Mouse (Mus musculus) midbrain, embryonic 12.5 days (tissue): ENCODE data around the gene Six5. TPM values are rescaled to one million over a fixed set of nuclear protein-coding genes. Genes with fewer than 3 reads are reported as not detected.
A peak's percentile ranks its signal among the peaks of the same experiment; 100 is the strongest.

Experiments used
- ATAC-seq: fragments of 200-750 bp; cut with Nextera tagmentation; 2 replicates; pipeline ENCODE4 v1.8.0; 2017; ENCODE audit warnings: low read depth, moderate TSS enrichment, moderate library complexity; ENCODE audit not compliant: low FRiP score
- H3K27ac ChIP-seq: fragments of 300-500 bp; sonication (generic); replicated peaks from 2 replicates; pipeline ENCODE4 v1.5.1; 2016; ENCODE audit warnings: mild to moderate bottlenecking
- H3K27me3 ChIP-seq: fragments of 300-500 bp; sonication (generic); 2 replicates; pipeline ENCODE4 v1.6.1; 2016; ENCODE audit warnings: mild to moderate bottlenecking
- H3K36me3 ChIP-seq: fragments of 300-500 bp; sonication (generic); 2 replicates; pipeline ENCODE4 v1.6.1; 2016
- H3K4me1 ChIP-seq: fragments of 300-500 bp; sonication (generic); 2 replicates; pipeline ENCODE4 v1.6.1; 2016
- H3K4me2 ChIP-seq: fragments of 300-500 bp; sonication (generic); replicated peaks from 2 replicates; pipeline ENCODE4 v1.6.1; 2016; ENCODE audit warnings: mild to moderate bottlenecking, moderate library complexity
- H3K4me3 ChIP-seq: fragments of 300-500 bp; sonication (generic); 2 replicates; pipeline ENCODE4 v1.5.1; 2016; ENCODE audit warnings: mild to moderate bottlenecking
- H3K9ac ChIP-seq: fragments of 300-500 bp; sonication (generic); replicated peaks from 2 replicates; pipeline ENCODE4 v1.6.1; 2016; ENCODE audit warnings: mild to moderate bottlenecking, moderate library complexity
- H3K9me3 ChIP-seq: fragments of 300-500 bp; sonication (generic); 2 replicates; pipeline ENCODE4 v1.6.1; 2016; ENCODE audit warnings: mild to moderate bottlenecking
- WGBS: fragments of 180-500 bp; shearing (Covaris S2); methylation state at CpG from one replicate; pipeline ENCODE4 v1.1.7; 2016; 5-methylcytosine and 5-hydroxymethylcytosine counted together
- polyA plus RNA-seq: library from polyadenylated mRNA; unstranded; fragments of >200 nt; fragmentation: Nextera tagmentation; extraction: Ambion mirVana; gene quantifications from 2 replicates; pipeline ENCODE4 v1.2.1, GENCODE M21; 2016

The Six5 gene
- polyA plus RNA-seq, 1 experiment from 2014 or later, result 7.9 TPM

GRCm38 (mm10) chr7:19100290-19100689, 5.9 kb downstream of the Six5 start:
- 96% methylated on average over 1 of the region's 1 CpGs for WGBS

GRCm38 (mm10) chr7:19103741-19104140, 9.3 kb downstream of the Six5 start:
- no peak for ATAC-seq
- H3K4me1 ChIP-seq, result no peaks in the 10 kb centered on the region
- H3K27ac ChIP-seq, result no peak overlapping the region
- H3K4me3 ChIP-seq, result no peak overlapping the region
- H3K9ac ChIP-seq, result no peak overlapping the region
- H3K9me3 ChIP-seq, result no peaks in the 10 kb centered on the region
- H3K27me3 ChIP-seq, result no peaks in the 10 kb centered on the region
- H3K36me3 ChIP-seq, result no peaks in the 10 kb centered on the region
- no peak overlapping the region for H3K4me2 ChIP-seq

More at GRCm38 (mm10) chr7:19100290-19100689, 5.9 kb downstream of the Six5 start:
- H3K27me3 ChIP-seq, result 0 out of 2 replicates have a peak, but pooled peaks cover 5% of the 10 kb centered on the region
- no peak overlapping the region for H3K4me2 ChIP-seq
- peaks cover 5% of the 10 kb centered on the region; the same call in 1 of the 2 replicates for H3K36me3 ChIP-seq
- H3K9ac ChIP-seq, result no peak overlapping the region
- no peaks in the 10 kb centered on the region for H3K9me3 ChIP-seq
- no peak overlapping the region for H3K4me3 ChIP-seq
- ATAC-seq, result no peak
- peaks cover 19% of the 10 kb centered on the region for H3K4me1 ChIP-seq
- no peak overlapping the region for H3K27ac ChIP-seq

GRCm38 (mm10) chr7:19104486-19104885, 10.1 kb downstream of the Six5 start:
- Histone ChIP-seq H3K9ac (no peak overlapping the region), H3K4me3 (no peak overlapping the region), H3K9me3 (no peaks in the 10 kb centered on the region), H3K27ac (no peak overlapping the region), H3K27me3 (no peaks in the 10 kb centered on the region), H3K36me3 (no peaks in the 10 kb centered on the region), H3K4me1 (no peaks in the 10 kb centered on the region), H3K4me2 (no peak overlapping the region)
- 73% methylated on average over 2 of the region's 2 CpGs for WGBS
- ATAC-seq, result no peak

GRCm38 (mm10) chr7:19107436-19107835, 13.0 kb downstream of the Six5 start:
- Histone ChIP-seq H3K36me3 (no peaks in the 10 kb centered on the region), H3K4me1 (no peaks in the 10 kb centered on the region), H3K9me3 (no peaks in the 10 kb centered on the region), H3K4me2 (no peak overlapping the region), H3K9ac (no peak overlapping the region), H3K27ac (no peak overlapping the region), H3K27me3 (no peaks in the 10 kb centered on the region), H3K4me3 (no peak overlapping the region)
- 58% methylated on average over 3 of the region's 3 CpGs for whole genome bisulfite sequencing
- no peak for ATAC-seq

GRCm38 (mm10) chr7:19109565-19109964, 15.2 kb downstream of the Six5 start:
- H3K9ac ChIP-seq, result no peak overlapping the region

GRCm38 (mm10) chr7:19118028-19118771, 23.8 kb downstream of the Six5 start, which contains the start of gene Gm4969:
Gene Gm4969 (minus strand): TSS chr7:19118368.
- ATAC-seq, result peak; percentile 3; the same call in 1 of the 2 replicates
- Histone ChIP-seq H3K27ac (no peak within 1 kb of the TSS), H3K4me1 (peaks cover 19% of the 10 kb centered on the region), H3K4me2 (peak within 1 kb of the TSS; percentile 44), H3K36me3 (no peaks in the 10 kb centered on the region), H3K9me3 (no peaks in the 10 kb centered on the region), H3K4me3 (peak within 1 kb of the TSS; percentile 27), H3K9ac (no peak within 1 kb of the TSS), H3K27me3 (peaks cover 19% of the 10 kb centered on the region)
- WGBS, result 20% methylated on average over 63 of the region's 64 CpGs

More at GRCm38 (mm10) chr7:19109565-19109964, 15.2 kb downstream of the Six5 start:
- no peaks in the 10 kb centered on the region for H3K4me1 ChIP-seq
- no peak overlapping the region for H3K4me2 ChIP-seq
- no peak overlapping the region for H3K27ac ChIP-seq
- no peak for ATAC-seq
- H3K9me3 ChIP-seq, result no peaks in the 10 kb centered on the region
- H3K27me3 ChIP-seq, result no peaks in the 10 kb centered on the region
- 89% methylated on average over 1 of the region's 1 CpGs for WGBS
- no peaks in the 10 kb centered on the region for H3K36me3 ChIP-seq
- H3K4me3 ChIP-seq, result no peak overlapping the region

GRCm38 (mm10) chr7:19119083-19119482, 24.7 kb downstream of the Six5 start:
- ATAC-seq, result peak; percentile 1; the same call in 1 of the 2 replicates
- Histone ChIP-seq H3K27ac (no peak overlapping the region), H3K36me3 (no peaks in the 10 kb centered on the region), H3K4me2 (no peak overlapping the region), H3K4me1 (peaks cover 19% of the 10 kb centered on the region), H3K27me3 (peaks cover 19% of the 10 kb centered on the region), H3K4me3 (no peak overlapping the region), H3K9me3 (no peaks in the 10 kb centered on the region), H3K9ac (no peak overlapping the region)
- 92% methylated on average over 8 of the region's 8 CpGs for WGBS

- peak within 1 kb of the TSS; percentile 76 for H3K4me2 ChIP-seq
- 2% methylated on average over 34 of the region's 34 CpGs for WGBS
- peak within 1 kb of the TSS; percentile 74 for H3K9ac ChIP-seq
- H3K9me3 ChIP-seq, result no peaks in the 10 kb centered on the region
- H3K27me3 ChIP-seq, result peaks cover 19% of the 10 kb centered on the region
- H3K4me3 ChIP-seq, result peak within 1 kb of the TSS; percentile 72
- peaks cover 19% of the 10 kb centered on the region for H3K4me1 ChIP-seq
- H3K27ac ChIP-seq, result no peak within 1 kb of the TSS; the same call in 1 of the 2 replicates
- no peaks in the 10 kb centered on the region for H3K36me3 ChIP-seq
- ATAC-seq, result peak; percentile 97
Measured at GRCm38 (mm10) chr7:19119631-19120429, 25.4 kb downstream of the Six5 start, which contains the start of gene Fbxo46. Gene Fbxo46 (plus strand): TSS chr7:19119859.

GRCm38 (mm10) chr7:19121686-19122085, 27.3 kb downstream of the Six5 start:
- peaks cover 6% of the 10 kb centered on the region; the same call in 1 of the 2 replicates for H3K36me3 ChIP-seq
- no peak for ATAC-seq
- H3K27ac ChIP-seq, result no peak overlapping the region
- H3K9ac ChIP-seq, result no peak overlapping the region
- peaks cover 19% of the 10 kb centered on the region for H3K4me1 ChIP-seq
- H3K4me2 ChIP-seq, result no peak overlapping the region
- WGBS, result 91% methylated on average over 4 of the region's 4 CpGs
- H3K4me3 ChIP-seq, result no peak overlapping the region
- no peaks in the 10 kb centered on the region for H3K9me3 ChIP-seq
- H3K27me3 ChIP-seq, result peaks cover 19% of the 10 kb centered on the region

GRCm38 (mm10) chr7:19124713-19125112, 30.3 kb downstream of the Six5 start:
- no peak overlapping the region for H3K27ac ChIP-seq

GRCm38 (mm10) chr7:19127744-19128143, 33.4 kb downstream of the Six5 start:
- ATAC-seq, result no peak
- Histone ChIP-seq H3K27ac (no peak overlapping the region), H3K4me2 (no peak overlapping the region), H3K9ac (no peak overlapping the region), H3K9me3 (no peaks in the 10 kb centered on the region), H3K4me1 (peaks cover 14% of the 10 kb centered on the region), H3K36me3 (peaks cover 16% of the 10 kb centered on the region; the same call in 1 of the 2 replicates), H3K27me3 (no peaks in the 10 kb centered on the region), H3K4me3 (no peak overlapping the region)
- 98% methylated on average over 5 of the region's 5 CpGs for WGBS

More at GRCm38 (mm10) chr7:19124713-19125112, 30.3 kb downstream of the Six5 start:
- no peaks in the 10 kb centered on the region for H3K27me3 ChIP-seq
- no peak overlapping the region for H3K4me3 ChIP-seq
- H3K9me3 ChIP-seq, result no peaks in the 10 kb centered on the region
- peaks cover 16% of the 10 kb centered on the region; the same call in 1 of the 2 replicates for H3K36me3 ChIP-seq
- no peak for ATAC-seq
- WGBS, result 94% methylated on average over 6 of the region's 6 CpGs
- H3K4me2 ChIP-seq, result no peak overlapping the region
- H3K9ac ChIP-seq, result no peak overlapping the region
- peaks cover 13% of the 10 kb centered on the region for H3K4me1 ChIP-seq

GRCm38 (mm10) chr7:19129396-19129795, 35.0 kb downstream of the Six5 start:
- no peaks in the 10 kb centered on the region for H3K9me3 ChIP-seq
- 95% methylated on average over 5 of the region's 5 CpGs for WGBS
- no peak overlapping the region for H3K4me2 ChIP-seq
- H3K9ac ChIP-seq, result no peak overlapping the region
- no peak overlapping the region for H3K27ac ChIP-seq
- no peak overlapping the region for H3K4me3 ChIP-seq
- peaks cover 14% of the 10 kb centered on the region for H3K4me1 ChIP-seq
- no peaks in the 10 kb centered on the region for H3K27me3 ChIP-seq
- H3K36me3 ChIP-seq, result peaks cover 16% of the 10 kb centered on the region; the same call in 1 of the 2 replicates
- no peak for ATAC-seq
